Mouse (Mus musculus): ENCODE data around the gene Trip13. TPM values are rescaled to one million over a fixed set of nuclear protein-coding genes. Genes with fewer than 3 reads are reported as not detected.

The Trip13 gene
- polyA plus RNA-seq (2017; shearing (Covaris generic)) = 1.6 TPM

DNA sequence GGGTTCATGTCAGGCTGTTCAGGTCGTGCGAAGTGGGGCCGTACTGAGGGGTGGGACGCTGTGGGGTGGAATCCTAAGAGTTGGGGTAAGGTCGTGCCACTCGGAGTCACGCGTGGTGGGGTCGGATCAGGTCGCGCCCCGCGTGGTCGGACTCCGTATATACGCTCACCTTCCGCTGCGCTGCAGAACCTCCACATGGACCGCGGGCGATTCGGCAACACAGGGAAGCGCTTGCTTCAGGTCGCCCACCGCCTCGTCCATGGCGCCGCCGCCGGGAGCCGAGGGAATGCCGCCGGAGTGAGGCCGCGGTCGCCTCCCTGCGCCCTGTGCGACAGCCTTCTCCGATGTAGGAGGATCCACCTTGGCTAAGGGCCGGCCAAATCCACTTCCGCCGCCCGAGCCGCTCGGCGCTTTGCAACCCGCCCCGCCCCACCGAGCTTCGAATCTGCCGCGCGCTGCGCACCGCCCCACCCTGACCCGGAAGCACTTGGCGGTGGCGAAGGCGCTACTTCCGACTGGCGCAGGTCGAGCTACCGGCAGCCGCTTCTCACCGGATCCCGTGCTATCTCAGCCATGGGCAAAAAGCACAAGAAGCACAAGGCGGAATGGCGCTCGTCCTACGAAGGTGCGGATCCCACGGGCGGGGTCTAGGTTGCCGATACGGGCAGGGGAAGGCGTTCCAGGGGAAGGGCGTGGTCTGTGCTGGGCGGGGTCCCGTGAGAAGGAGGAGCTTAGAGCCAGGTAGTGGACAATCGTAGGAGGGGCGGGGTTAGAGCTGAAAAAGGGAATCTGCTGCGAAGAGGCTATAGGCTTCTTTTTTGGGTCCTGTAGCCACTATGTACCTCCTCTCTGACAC is at the start of gene Trip13, which contains the start of gene Brd9:
TSS of gene Trip13 (minus strand) at position 464 of the 856 bp plus-strand sequence.
TSS of gene Brd9 (plus strand) at position 491 of the 856 bp plus-strand sequence.

DNA sequence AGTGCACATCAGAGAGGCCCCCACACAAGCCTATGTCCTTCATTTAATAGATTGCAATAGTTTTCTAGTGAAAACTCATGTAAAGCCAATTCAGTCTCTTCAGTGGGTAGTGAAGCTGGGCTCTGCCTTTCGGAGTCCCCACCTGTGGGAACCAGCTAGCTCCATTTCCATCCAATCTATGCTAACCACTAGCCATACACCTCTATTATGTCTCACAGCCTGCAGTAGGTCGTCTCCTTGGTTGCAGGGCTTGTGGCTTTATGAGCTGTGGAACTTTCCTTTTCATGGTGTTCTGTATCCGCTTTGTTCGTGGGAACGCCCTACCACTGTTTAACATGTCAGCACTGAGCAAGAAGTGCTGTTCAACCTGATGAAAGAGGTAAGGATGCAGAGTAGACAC is 26.0 kb upstream of the Trip13 start, which contains the start of gene Zdhhc11:
TSS of gene Zdhhc11 (plus strand) at position 301 of the 400 bp plus-strand sequence.

Other genes starting within 250 kb of the Trip13 start
- gene Slc6a19, start 232.9 kb downstream of the Trip13 start, polyA plus RNA-seq (2017; shearing (Covaris generic)) = not detected
- gene Slc12a7, start 204.7 kb downstream of the Trip13 start, polyA plus RNA-seq (2017; shearing (Covaris generic)) = 70.6 TPM
- 0.17 TPM for gene Nkd2, start 90.2 kb downstream of the Trip13 start, polyA plus RNA-seq (2017; shearing (Covaris generic))
- 68.2 TPM for gene Brd9, start within 50 bp of the Trip13 start, polyA plus RNA-seq (2017; shearing (Covaris generic))
- not detected for gene Zdhhc11, start 26.1 kb upstream of the Trip13 start, polyA plus RNA-seq (2017; shearing (Covaris generic))
- gene Tppp, start 71.6 kb upstream of the Trip13 start, polyA plus RNA-seq (2017; shearing (Covaris generic)) = 2.6 TPM
- 6.8 TPM for gene Cep72, start 124.5 kb upstream of the Trip13 start, polyA plus RNA-seq (2017; shearing (Covaris generic))
- gene Slc9a3, start 183.7 kb upstream of the Trip13 start, polyA plus RNA-seq (2017; shearing (Covaris generic)) = not detected

Measured in effector memory CD4-positive, alpha-beta T cell, adult 5 months (primary cell).